Mouse (Mus musculus): ENCODE data around the gene Ssr3.
"Not testable (repeated sequence)": the region's sequence is repeated elsewhere in the genome, so short reads cannot be mapped to it uniquely, and the experiment has no call there.

Gene Ssr3

DNA sequence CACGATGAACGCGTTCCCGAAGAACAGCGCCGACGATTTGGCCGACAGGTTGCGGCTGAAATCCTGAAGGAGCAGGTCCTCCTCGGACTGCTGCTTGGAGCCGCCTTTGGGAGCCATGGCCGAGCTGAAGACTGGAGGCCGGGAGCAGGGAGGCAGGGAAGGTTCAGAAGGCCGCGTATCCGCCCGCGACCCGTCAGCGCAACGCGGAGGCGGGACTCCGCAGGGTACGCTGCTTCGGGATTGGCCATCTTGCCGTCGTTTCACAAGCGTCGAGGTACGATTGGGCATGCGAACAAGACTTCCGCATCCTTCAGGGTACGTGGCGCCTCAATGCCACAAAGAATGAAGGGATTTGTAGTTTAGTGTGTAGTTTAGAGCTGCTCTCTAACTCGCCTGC is at the start of gene Ssr3:
Gene Ssr3 (minus strand): TSS at position 203 of the 397 bp plus-strand sequence.
- DNase-seq (ENCODE audit: low spot score), result peak; percentile 91

- DNase-seq (ENCODE audit: low spot score), result no peak
Measured at GRCm38 (mm10) chr3:65441586-65442111, 49.2 kb upstream of the Ssr3 start.

DNA sequence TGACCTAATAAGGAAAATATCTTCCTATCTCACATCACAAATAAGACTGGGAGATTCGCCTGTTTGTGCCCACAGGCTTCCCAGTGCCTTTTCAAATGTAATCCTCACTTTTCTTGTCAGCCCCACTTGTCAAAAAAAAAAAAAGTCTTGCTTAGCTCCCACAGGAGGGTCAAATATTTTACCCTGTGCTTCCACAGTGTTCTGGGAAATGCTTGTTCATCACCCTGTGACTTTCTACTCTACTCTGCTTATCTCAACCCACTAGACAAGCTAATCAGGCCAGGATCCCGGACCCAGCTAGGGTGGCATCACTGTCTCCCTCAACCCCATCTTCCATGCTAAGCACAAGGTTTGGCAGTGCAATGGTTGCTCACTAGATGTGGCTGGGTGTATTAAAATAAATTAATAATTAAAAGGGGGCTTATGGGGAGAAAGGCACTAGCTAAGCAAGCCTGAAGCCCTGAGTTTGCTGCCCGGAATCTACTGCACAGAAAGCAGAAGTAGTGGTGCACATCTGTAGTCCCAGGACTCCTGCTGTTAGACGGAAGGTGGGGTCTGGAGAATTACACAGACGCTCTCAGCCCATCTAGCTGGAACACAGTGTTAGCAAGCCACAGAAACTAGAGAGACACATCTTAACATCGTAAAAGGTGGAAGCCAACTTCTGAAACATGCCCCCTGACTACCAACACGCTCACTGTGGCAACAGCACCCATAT is 46.2 kb upstream of the Ssr3 start:
- DNase-seq (ENCODE audit: low spot score), result no peak

DNA sequence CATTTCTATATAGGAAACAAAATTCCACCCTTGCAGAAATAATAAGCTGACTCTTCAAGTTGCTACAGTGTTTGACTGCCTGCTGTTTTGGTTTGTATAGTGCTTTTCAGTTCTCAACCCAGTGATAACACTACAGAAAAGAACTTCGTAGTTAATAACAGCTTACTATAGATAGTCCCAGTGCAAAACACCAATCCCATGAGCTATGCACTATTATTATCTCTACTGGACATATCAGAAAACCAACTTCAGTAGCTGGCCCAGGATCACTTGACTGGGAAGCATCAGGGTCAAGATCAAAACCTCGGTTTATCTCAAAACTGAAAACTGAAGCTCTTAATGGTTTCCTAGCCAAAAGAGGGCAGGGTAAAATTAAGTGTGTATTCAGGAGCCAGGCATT is 43.4 kb upstream of the Ssr3 start:
- DNase-seq (ENCODE audit: low spot score), result no peak

DNA sequence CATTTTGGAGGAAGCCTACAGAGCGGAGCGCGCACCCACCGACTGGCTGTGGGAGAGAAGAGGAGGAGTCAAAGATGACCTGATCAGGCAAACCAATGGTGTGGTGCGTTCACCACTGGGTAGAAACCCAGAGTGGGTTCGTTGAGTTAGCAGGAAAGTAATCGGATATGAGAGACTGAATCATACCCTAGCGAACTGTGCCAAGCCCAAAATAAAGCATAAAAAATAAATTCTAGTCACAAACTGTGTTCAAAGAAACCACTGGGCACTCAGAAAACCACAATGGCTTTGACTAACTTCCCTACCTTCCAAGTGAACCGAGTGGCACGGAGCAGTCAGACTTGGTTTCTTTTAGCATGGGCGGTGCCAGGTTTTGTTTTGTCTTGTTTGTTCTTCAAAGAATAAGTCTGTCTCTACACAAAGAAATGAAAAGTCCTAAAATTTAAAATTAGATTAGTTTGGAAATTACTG is 42.7 kb upstream of the Ssr3 start:
- no peak for DNase-seq (ENCODE audit: low spot score)

GRCm38 (mm10) chr3:65432236-65432635 is 39.8 kb upstream of the Ssr3 start:
- DNase-seq (ENCODE audit: low spot score), result no peak

- DNase-seq (ENCODE audit: low spot score), result no peak
Measured at GRCm38 (mm10) chr3:65419706-65420105, 27.3 kb upstream of the Ssr3 start.

DNA sequence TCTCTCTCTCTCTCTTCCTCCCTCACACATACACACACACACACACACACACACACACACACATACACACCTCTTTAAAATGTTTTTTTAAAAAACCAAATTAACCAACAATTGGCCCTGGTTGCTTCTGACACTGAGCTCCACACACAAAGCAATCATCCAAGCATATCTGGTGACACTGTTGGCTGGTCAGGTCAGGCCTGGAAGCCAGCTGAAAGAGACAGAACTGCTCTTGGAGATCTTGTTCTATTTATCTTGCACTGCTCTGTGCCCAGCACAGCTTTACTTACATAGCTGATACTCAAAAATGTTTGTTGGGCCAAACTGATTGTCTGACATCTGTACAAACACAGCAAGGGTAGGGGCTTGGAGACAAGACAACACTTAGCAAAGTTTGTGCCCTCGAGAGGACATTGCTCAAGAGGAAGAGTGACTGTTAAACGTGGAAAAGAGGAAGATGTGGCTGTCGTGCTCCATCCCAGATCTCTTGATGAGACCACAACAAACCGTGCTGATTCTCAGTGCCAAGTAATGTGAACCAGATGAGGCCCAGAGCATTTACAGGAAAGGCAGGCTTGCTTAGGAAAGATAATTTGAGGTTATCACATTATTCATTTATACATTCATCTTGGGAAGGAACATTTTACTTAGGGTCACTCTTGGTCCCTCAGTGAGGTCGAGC is 25.6 kb upstream of the Ssr3 start:
- no peak for DNase-seq (ENCODE audit: low spot score)

GRCm38 (mm10) chr3:65416571-65416970 is 24.1 kb upstream of the Ssr3 start:
- no peak for DNase-seq (ENCODE audit: low spot score)

GRCm38 (mm10) chr3:65407891-65408290 is 15.5 kb upstream of the Ssr3 start:
- DNase-seq (ENCODE audit: low spot score), result no peak

GRCm38 (mm10) chr3:65405781-65406180 is 13.4 kb upstream of the Ssr3 start:
- DNase-seq (ENCODE audit: low spot score), result no peak

GRCm38 (mm10) chr3:65397566-65397965 is 5.1 kb upstream of the Ssr3 start:
- DNase-seq (ENCODE audit: low spot score), result no peak

DNA sequence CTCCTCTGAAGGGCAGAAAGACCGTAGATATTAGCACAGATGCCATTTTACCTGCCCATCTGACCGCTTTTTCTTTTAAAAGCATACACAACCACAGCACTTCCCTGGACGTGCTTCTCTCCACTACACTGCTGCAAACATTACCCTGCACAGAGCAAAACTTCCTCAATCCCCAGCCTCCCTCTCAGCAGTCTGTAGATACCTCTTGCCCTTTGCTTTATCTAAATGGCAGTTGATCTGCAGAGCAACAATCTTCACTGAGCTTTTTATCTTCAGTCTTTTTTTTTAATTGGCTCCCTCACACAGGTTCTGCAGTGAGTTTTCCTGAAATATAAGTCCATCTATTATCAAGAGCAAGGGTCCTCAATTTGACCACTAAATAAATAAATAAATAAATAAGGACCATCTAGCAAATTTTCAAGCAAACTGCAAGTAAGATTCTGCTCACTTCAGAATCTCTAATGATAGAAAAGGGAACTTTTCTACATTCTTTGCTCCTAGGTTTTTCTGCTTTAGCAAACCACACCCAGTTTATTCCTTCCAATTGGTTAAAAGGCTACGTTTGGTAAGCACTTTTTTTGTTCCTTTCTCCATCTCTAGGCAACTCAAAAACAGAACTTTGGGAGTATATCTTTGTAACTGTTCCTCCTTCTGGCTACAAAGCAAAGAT is 4.5 kb upstream of the Ssr3 start:
- no peak for DNase-seq (ENCODE audit: low spot score)

GRCm38 (mm10) chr3:65395111-65395510 is 2.7 kb upstream of the Ssr3 start:
- not testable (repeated sequence) for DNase-seq (ENCODE audit: low spot score)

DNA sequence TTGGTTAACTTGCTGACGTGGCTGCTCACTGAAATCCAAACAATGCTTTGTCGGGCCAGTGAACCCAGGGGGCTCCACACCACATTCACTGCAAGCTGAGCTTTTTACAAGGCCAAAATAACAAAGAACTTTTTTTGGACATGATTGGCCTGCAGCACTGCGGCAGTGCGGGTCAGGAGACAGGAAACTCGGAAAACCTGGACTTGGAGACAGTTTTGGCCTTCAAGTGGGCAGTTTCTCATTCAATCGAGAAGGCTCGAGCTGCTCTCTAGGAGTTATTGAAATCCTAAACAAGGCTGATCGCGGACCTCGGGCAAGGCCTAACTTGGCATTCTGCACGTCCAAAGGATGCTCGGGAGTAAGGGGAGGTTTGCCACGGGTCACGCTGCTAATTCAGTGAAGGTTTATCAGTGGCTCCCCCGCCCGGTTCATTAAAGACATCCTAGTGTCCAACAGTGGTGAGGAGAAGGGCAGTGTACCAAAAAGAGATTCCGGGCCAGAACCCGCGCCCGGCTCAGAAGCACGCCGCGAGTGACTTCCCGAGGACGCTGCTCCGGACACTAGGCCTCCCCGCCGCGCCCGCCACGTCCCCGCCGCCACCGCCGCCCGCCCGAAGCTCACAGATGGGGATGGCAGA is 521 bp downstream of the Ssr3 start:
- DNase-seq (ENCODE audit: low spot score), result peak; percentile 34

DNA sequence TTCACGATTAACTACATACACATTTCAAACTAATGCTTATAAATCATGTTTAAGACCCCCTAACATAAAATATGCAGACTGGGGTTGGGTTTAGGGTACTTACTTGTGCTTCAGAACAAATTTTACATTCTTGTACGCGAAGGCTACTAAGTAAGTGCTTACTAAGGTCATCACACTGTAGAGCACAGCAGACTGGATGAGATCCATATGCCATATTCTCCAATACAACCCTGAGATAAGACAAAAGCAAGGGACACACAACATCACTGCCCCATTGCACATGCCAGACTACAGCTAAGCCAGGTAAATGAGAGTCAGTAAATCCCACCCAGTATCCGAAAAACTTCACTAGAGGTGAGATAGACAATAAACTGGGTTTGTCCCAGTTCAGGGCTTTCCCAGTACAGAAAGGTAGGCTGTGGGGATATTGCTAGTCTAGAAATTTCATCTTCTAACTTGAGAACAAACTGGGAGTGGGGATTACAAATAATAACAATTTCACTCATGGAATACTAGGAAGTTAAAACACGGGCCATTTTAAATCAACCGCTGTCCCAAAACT is 1.1 kb downstream of the Ssr3 start:
- DNase-seq (ENCODE audit: low spot score), result peak; percentile 3

GRCm38 (mm10) chr3:65385771-65386170 is 6.7 kb downstream of the Ssr3 start:
- DNase-seq (ENCODE audit: low spot score), result no peak

DNA sequence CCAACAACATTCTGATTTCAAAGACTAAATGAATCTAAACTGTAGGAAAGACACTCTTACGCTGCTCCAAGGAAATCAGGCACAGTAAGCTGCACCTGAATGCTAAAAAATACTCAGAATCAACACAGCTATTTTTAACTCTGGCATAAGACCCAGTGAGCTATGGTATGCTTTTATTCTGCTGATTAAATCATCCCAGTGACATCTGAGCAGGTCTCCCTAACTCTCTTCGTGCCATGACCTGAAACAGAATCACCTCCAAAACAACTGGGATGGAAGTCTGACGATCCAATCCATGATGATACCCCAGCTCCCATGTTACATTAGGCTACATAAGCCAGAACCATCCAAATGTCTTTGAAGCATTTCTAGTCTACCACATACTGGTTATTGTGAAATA is 8.0 kb downstream of the Ssr3 start:
- no peak for DNase-seq (ENCODE audit: low spot score)

- DNase-seq (ENCODE audit: low spot score), result no peak
Measured at GRCm38 (mm10) chr3:65381094-65381493, 11.3 kb downstream of the Ssr3 start.

GRCm38 (mm10) chr3:65379884-65380539 is 12.4 kb downstream of the Ssr3 start:
- DNase-seq (ENCODE audit: low spot score), result peak; percentile 39

DNA sequence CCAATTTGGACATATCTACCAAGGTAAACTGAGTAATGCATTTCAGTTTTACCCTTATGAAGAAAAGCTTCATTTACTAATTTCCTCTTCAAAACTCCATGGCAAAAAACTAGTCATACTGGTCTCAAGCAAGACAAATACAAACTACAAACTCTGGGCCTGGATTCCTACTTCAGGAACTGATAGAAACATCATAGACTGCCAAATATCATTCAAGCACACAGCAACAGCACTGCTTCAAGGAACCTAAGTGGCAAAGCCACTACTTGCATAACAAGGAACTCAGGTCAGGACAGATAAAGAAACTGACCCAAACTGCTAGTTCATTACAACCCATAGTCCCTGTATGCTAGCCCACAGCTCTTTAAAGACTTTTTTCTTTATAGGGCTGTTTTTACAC is 13.7 kb downstream of the Ssr3 start:
- no peak for DNase-seq (ENCODE audit: low spot score)
